Mouse (Mus musculus) v-Abl transformed pro-B cells (cell line): Measurements from ENCODE around the gene Ppp1r11.

Experiments used
- in situ Hi-C, 2 experiments: fragments of 400-800 bp; cut with MboI; formaldehyde crosslinking; loops; one replicate each; pipeline ENCODE4 v1.15.1; 2025; ENCODE audit not compliant: unreplicated experiment in 2 of 2

Gene Ppp1r11

GRCm38 (mm10) chr17:36970316-36970890 is 18.9 kb upstream of the Ppp1r11 start:
- in situ Hi-C loops: loop anchor here in 1 of 2 experiments (25.0 kb wide), 1 partner anchor 1008 kb away; the partner anchor contains the start of gene Abcf1

GRCm38 (mm10) chr17:36966875-36967274 is 15.3 kb upstream of the Ppp1r11 start:
- in situ Hi-C loops: loop anchor here in 1 of 2 experiments (25.0 kb wide), 1 partner anchor 1005 kb away; the partner anchor contains the start of gene Abcf1

- in situ Hi-C loops: loop anchor here in 1 of 2 experiments (25.0 kb wide), 1 partner anchor 999 kb away; the partner anchor contains the start of gene Abcf1
These were observed 9.6 kb upstream of the Ppp1r11 start for GRCm38 (mm10) chr17:36961125-36961524.

- in situ Hi-C loops: loop anchor here in 1 of 2 experiments (25.0 kb wide), 1 partner anchor 997 kb away; the partner anchor contains the start of gene Abcf1
These were observed 7.3 kb upstream of the Ppp1r11 start for GRCm38 (mm10) chr17:36958884-36959283.

- in situ Hi-C loops: loop anchor here in 1 of 2 experiments (25.0 kb wide), 1 partner anchor 996 kb away; the partner anchor contains the start of gene Abcf1
These were observed 6.6 kb upstream of the Ppp1r11 start, which contains the start of the genes Znrd1 and Znrd1as for GRCm38 (mm10) chr17:36957999-36958743. TSS of gene Znrd1 (minus strand) at chr17:36958559. TSS of gene Znrd1as (plus strand) at chr17:36958592.

GRCm38 (mm10) chr17:36953062-36953461 is 1.5 kb upstream of the Ppp1r11 start:
- in situ Hi-C loops: loop anchor here in 1 of 2 experiments (25.0 kb wide), 1 partner anchor 991 kb away; the partner anchor contains the start of gene Abcf1

GRCm38 (mm10) chr17:36952631-36953030 is 1.1 kb upstream of the Ppp1r11 start:
- in situ Hi-C loops: loop anchor here in 1 of 2 experiments (25.0 kb wide), 1 partner anchor 990 kb away; the partner anchor contains the start of gene Abcf1

GRCm38 (mm10) chr17:36949265-36949664 is 2.3 kb downstream of the Ppp1r11 start:
- in situ Hi-C loops: no loop called here

GRCm38 (mm10) chr17:36948286-36948685 is 3.3 kb downstream of the Ppp1r11 start:
- in situ Hi-C loops: no loop called here

GRCm38 (mm10) chr17:36947051-36947819 is 4.3 kb downstream of the Ppp1r11 start:
- in situ Hi-C loops: no loop called here

- in situ Hi-C loops: no loop called here
These were observed 7.3 kb downstream of the Ppp1r11 start for GRCm38 (mm10) chr17:36944121-36944775.

GRCm38 (mm10) chr17:36943691-36944090 is 7.8 kb downstream of the Ppp1r11 start:
- in situ Hi-C loops: no loop called here

GRCm38 (mm10) chr17:36942791-36943471 is 8.6 kb downstream of the Ppp1r11 start, which contains the start of gene Rnf39:
TSS of gene Rnf39 (plus strand) at chr17:36942918.
- in situ Hi-C loops: no loop called here

GRCm38 (mm10) chr17:36942391-36942790 is 9.2 kb downstream of the Ppp1r11 start:
- in situ Hi-C loops: no loop called here

GRCm38 (mm10) chr17:36938056-36938455 is 13.5 kb downstream of the Ppp1r11 start:
- in situ Hi-C loops: no loop called here

- in situ Hi-C loops: no loop called here
These were observed 19.7 kb downstream of the Ppp1r11 start for GRCm38 (mm10) chr17:36931806-36932205.

GRCm38 (mm10) chr17:36931130-36931529 is 20.4 kb downstream of the Ppp1r11 start:
- in situ Hi-C loops: no loop called here

- in situ Hi-C loops: no loop called here
These were observed 21.3 kb downstream of the Ppp1r11 start for GRCm38 (mm10) chr17:36930233-36930632.

GRCm38 (mm10) chr17:36929236-36929932 is 22.2 kb downstream of the Ppp1r11 start:
- in situ Hi-C loops: no loop called here
